Mouse (Mus musculus) limb, embryonic 14.5 days (tissue): ENCODE measurements at regions not wholly inside any gene's neighbourhood (a gene's known extent, or its start where the extent isn't known, plus 50 kb on each side); places are given as distances from the start of the nearest gene placed in this dataset.

ENCODE experiments used
- ATAC-seq: fragments of 200-750 bp; cut with Nextera tagmentation; 2 replicates; pipeline ENCODE4 v1.8.0; 2017; ENCODE audit warnings: low read depth, moderate number of reproducible peaks, moderate TSS enrichment; ENCODE audit not compliant: low FRiP score
- DNase-seq: peaks from one replicate; pipeline ENCODE4 v3.0.0-alpha.2; 2015; ENCODE audit warnings: low spot score
- H3K27ac ChIP-seq: fragments of 300-500 bp; sonication (generic); replicated peaks from 2 replicates; pipeline ENCODE4 v1.5.1; 2014; ENCODE audit warnings: low read depth, mild to moderate bottlenecking, low read length, moderate library complexity, mixed read lengths
- H3K27me3 ChIP-seq: fragments of 300-500 bp; sonication (generic); 2 replicates; pipeline ENCODE4 v1.6.1; 2014; ENCODE audit warnings: low read length, mixed read lengths; ENCODE audit not compliant: control insufficient read depth, insufficient read depth
- H3K36me3 ChIP-seq: fragments of 300-500 bp; sonication (generic); 2 replicates; pipeline ENCODE4 v1.6.1; 2014; ENCODE audit warnings: mild to moderate bottlenecking, low read length, moderate library complexity, mixed read lengths; ENCODE audit not compliant: control insufficient read depth, insufficient read depth
- H3K4me1 ChIP-seq: fragments of 300-500 bp; sonication (generic); 2 replicates; pipeline ENCODE4 v1.6.1; 2014; ENCODE audit warnings: antibody characterized with exemption, low read length, mixed read lengths; ENCODE audit not compliant: control insufficient read depth, insufficient read depth
- H3K4me2 ChIP-seq: fragments of 300-500 bp; sonication (generic); replicated peaks from 2 replicates; pipeline ENCODE4 v1.6.1; 2014; ENCODE audit warnings: low read depth, mild to moderate bottlenecking, low read length, moderate library complexity; ENCODE audit not compliant: severe bottlenecking
- H3K4me3 ChIP-seq: fragments of 300-500 bp; sonication (generic); replicated peaks from 2 replicates; pipeline ENCODE4 v1.5.1; 2014; ENCODE audit warnings: low read length
- H3K9ac ChIP-seq: fragments of 300-500 bp; sonication (generic); 2 replicates; pipeline ENCODE4 v1.6.1; 2014; ENCODE audit warnings: mild to moderate bottlenecking, low read depth, low read length, moderate library complexity; ENCODE audit not compliant: severe bottlenecking
- H3K9me3 ChIP-seq: fragments of 300-500 bp; sonication (generic); 2 replicates; pipeline ENCODE4 v1.6.1; 2016; ENCODE audit warnings: low read length; ENCODE audit not compliant: control insufficient read depth
- POLR2A ChIP-seq: fragments of 200-500 bp; IDR thresholded peaks from 2 replicates; pipeline ENCODE4 v1.8.0; 2012; ENCODE audit warnings: inconsistent platforms, mild to moderate bottlenecking, moderate library complexity, borderline replicate concordance; ENCODE audit not compliant: insufficient read depth, insufficient read length; ENCODE audit errors: extremely low read depth
- WGBS: fragments of 180-500 bp; shearing (Covaris S2); extraction: QIAGEN DNeasy Blood & Tissue Kit; methylation state at CpG from one replicate; pipeline ENCODE4 v1.1.7; 2014; 5-methylcytosine and 5-hydroxymethylcytosine counted together

DNA sequence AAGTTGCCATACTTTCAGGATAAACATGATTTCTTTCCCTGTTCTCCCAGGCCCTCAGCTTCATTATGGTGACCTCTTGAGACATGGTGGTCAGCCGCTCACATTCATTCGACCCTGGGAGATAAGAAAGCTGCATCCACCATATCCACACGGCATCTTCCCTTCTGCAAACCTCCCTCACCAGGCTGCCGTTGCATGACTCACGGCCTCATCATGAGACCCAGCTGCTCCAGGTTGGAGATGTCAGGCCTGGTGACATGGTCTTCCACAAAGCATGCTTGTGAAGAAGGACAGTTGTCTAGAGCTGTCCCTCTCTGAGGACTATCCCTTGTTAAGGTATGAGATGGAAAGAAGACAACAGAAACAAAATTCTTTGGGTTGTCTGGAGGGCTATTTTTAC, 203.8 kb downstream of the Bcl11a start:
- WGBS: 86% methylated on average over 5 of the region's 5 CpGs
- no peaks in the 10 kb centered on the region for H3K27me3 ChIP-seq

DNA sequence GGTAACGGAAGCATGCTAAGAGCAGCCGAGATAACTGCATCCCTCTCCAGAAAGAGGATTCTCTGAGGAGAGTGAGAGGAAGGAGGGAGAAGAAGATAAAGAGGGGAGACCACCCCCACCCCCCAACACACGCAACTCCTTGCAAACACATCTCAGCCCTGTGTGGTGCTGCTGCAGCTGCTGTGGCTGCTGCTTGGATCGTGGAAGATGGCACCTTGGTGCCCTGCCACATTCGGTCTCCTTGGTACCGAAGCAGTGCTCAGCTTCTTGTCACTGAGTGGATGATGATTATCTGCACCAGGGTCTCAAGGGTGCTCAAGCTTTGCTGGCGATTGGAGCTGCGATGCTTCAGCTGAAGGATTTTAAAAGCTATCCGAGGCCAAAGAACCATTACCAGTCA, 204.7 kb downstream of the Bcl11a start:
- H3K9me3 ChIP-seq: no peaks in the 10 kb centered on the region
- H3K4me3 ChIP-seq: no peak overlapping the region
- H3K4me2 ChIP-seq: no peak overlapping the region
- no peak overlapping the region for H3K9ac ChIP-seq
- H3K27ac ChIP-seq: no peak overlapping the region
- DNase-seq (no peak), ATAC-seq (no peak)
- TF ChIP-seq POLR2A: no peak
- WGBS: 36% methylated on average over 9 of the region's 9 CpGs
- H3K36me3 ChIP-seq: no peaks in the 10 kb centered on the region
- H3K4me1 ChIP-seq: no peaks in the 10 kb centered on the region
- H3K27me3 ChIP-seq: no peaks in the 10 kb centered on the region

More for the DNA sequence above, 203.8 kb downstream of the Bcl11a start:
- DNase-seq (no peak), ATAC-seq (no peak)
- Histone ChIP-seq H3K9ac (no peak overlapping the region), H3K4me3 (no peak overlapping the region), H3K4me1 (no peaks in the 10 kb centered on the region), H3K9me3 (no peaks in the 10 kb centered on the region), H3K36me3 (no peaks in the 10 kb centered on the region), H3K4me2 (no peak overlapping the region), H3K27ac (no peak overlapping the region)
- TF ChIP-seq POLR2A: no peak

DNA sequence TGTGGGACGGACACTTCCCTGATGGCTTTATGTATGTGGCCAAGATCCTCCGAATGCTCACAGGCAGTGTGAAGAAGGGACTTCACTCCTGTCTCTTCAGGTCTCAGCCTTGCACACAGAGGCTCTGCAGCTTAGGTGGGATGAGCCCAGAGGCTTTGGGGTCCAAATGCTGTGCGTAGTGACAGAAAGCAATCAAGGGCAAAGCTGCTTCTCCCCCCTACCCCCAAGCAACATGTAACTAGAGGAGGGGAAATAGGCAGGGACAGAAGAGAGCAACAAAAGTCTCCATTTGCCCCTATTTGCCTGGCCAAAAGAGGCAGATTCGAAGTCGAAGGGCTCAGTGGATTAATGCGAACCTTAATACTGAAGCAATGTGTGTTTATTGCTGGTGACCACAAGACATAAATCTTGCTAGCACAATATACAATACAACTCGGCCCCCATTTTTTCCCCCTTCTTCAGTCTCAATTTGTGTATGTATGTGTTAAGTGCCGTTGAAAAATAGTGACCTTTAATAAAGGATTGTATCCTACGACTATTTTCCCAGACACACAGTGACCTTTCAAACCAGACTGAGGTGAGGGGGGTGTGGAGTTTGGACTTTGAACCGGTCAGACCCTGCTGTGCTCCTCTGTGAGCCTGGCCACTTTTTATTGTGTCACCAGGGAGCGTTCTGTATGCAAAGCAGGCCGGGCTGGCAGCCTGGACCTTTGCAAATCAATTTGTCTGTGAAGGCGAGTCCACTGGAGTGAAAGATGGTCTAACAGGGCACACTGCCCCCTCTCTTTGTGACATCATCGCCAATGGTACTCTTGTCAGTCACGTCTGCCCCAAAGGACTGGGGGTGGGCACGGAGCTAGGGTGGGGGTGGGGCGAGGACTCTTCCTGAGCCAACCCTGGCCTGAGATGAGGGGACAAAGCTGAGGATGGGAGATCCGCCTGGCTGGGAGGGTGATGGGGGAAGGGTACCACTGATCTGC, 208.6 kb downstream of the Bcl11a start:
- 27% methylated on average over 18 of the region's 18 CpGs for WGBS
- H3K36me3 ChIP-seq: no peaks in the 10 kb centered on the region
- no peaks in the 10 kb centered on the region for H3K9me3 ChIP-seq
- ATAC-seq (no peak), DNase-seq (no peak)
- no peak overlapping the region for H3K4me2 ChIP-seq
- H3K4me3 ChIP-seq: no peak overlapping the region
- no peaks in the 10 kb centered on the region for H3K27me3 ChIP-seq
- no peak overlapping the region for H3K27ac ChIP-seq
- no peaks in the 10 kb centered on the region for H3K4me1 ChIP-seq
- H3K9ac ChIP-seq: no peak overlapping the region
- no peak for TF ChIP-seq POLR2A

DNA sequence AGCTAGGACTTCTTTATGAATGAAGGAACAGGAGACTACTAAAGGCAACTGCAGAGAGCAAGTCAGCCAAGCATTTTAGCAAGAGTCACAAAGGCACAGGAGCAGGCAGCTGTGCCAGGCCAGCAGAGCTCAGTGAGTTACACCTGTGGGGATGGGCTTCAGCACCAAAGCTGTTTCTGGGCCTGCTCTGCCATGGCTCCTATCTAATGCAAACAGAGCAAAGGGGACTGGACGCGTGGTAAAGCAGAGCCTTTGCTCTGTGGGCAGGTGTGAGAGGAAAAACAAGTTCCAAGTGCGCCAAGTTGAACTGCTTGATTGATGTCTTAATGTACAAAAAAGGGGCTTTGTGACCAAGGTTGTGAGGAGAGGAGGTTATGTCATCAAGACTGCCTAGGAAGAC, 215.4 kb downstream of the Bcl11a start:
- Histone ChIP-seq H3K9me3 (no peaks in the 10 kb centered on the region), H3K4me2 (no peak overlapping the region), H3K27ac (0 out of 2 replicates have a peak overlapping the region, but pooled peaks have one; percentile 35), H3K4me1 (peaks cover 33% of the 10 kb centered on the region), H3K27me3 (no peaks in the 10 kb centered on the region; the same call in 1 of the 2 replicates), H3K9ac (no peak overlapping the region), H3K36me3 (no peaks in the 10 kb centered on the region), H3K4me3 (no peak overlapping the region)
- 66% methylated on average over 3 of the region's 3 CpGs for WGBS
- DNase-seq (no peak), ATAC-seq (no peak)
- no peak for TF ChIP-seq POLR2A

DNA sequence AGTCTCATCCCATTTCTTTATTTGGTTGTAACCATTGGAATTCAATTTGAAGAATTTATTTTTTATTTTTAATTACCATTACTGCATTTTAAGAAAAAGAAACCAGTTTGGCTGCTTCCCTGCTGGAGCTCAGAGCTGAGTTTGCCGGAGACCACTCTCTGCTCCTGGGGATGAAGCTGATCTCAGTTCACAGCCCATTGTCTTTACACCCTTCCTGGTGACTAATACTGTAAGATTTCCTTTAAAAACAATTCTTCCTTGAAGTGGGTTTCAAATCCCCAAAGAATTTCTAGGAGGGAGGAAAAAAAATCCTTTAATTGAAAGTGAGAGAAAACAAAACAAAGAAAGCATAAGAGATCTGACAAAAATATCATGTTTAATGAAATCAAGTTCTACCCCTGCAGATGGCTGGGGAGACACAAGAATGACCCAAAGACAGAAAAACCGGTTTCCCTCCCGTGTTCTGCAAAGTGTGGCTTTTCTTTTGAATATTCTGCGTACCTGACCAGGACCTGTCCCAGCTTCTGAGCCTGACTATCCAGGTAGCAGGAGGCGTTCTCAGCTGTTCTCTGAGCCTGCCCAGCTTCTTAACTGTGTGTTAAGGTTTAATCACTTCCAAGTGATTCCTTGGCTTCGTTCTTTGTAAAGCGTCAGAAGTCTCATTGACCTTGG, 216.1 kb downstream of the Bcl11a start:
- Histone ChIP-seq H3K27me3 (no peaks in the 10 kb centered on the region; the same call in 1 of the 2 replicates), H3K36me3 (no peaks in the 10 kb centered on the region), H3K9ac (no peak overlapping the region), H3K27ac (no peak overlapping the region), H3K4me3 (no peak overlapping the region), H3K4me1 (peaks cover 35% of the 10 kb centered on the region), H3K4me2 (no peak overlapping the region), H3K9me3 (no peaks in the 10 kb centered on the region)
- WGBS: 68% methylated on average over 7 of the region's 7 CpGs
- no peak for ATAC-seq
- TF ChIP-seq POLR2A: no peak
- DNase-seq: no peak
